17 mouse cellular contexts compared by ENCODE assay signal in genomic region chr8:111353497-111353896, GRCm38 (mm10). TPM values are rescaled to one million over a fixed set of nuclear protein-coding genes. Genes with fewer than 3 reads are reported as not detected.
DNase-seq lines count a peak whose midpoint lies in the region; ATAC-seq and TF ChIP-seq lines count a peak whose summit lies in the region.
"Had no signal": no experiment of that assay in that cellular context is flagged by ENCODE, and none has a peak within 500 bp of the region (broad histone marks: within the 10 kb centered on the region; RNA-seq: fewer than 3 reads in every experiment).

No protein-coding gene starts in this region.

- WGBS in hindbrain, postnatal 0 days, result 70% methylated on average over 9 of the region's 9 CpGs
- 83% methylated on average over 9 of the region's 9 CpGs for WGBS in hindbrain, embryonic 11.5 days

- peak; percentile 85; the same call in 1 of the 2 replicates for ATAC-seq in hindbrain, postnatal 0 days
- ATAC-seq in hindbrain, embryonic 11.5 days (ENCODE audit: low FRiP score), result no peak
- ATAC-seq: midbrain, embryonic 15.5 days had no signal

- 0 out of 2 replicates have a peak, but pooled peaks cover 3% of the 10 kb centered on the region for H3K4me1 ChIP-seq in hindbrain, postnatal 0 days (ENCODE audit: insufficient read depth, low read length)
- H3K4me1 ChIP-seq in hindbrain, embryonic 11.5 days (replicated peaks; ENCODE audit: control insufficient read depth, insufficient read depth, low read length), result no peaks in the 10 kb centered on the region
- H3K4me1 ChIP-seq: heart, embryonic 12.5 days; hindbrain, embryonic 13.5 days; liver, embryonic 13.5 days; midbrain, embryonic 15.5 days had no signal

- H3K27me3 ChIP-seq in hindbrain, postnatal 0 days (ENCODE audit: insufficient read depth, low read length), result no peaks in the 10 kb centered on the region
- H3K27me3 ChIP-seq in hindbrain, embryonic 11.5 days (ENCODE audit: control insufficient read depth, insufficient read depth, low read length), result no peaks in the 10 kb centered on the region
- H3K27me3 ChIP-seq: hindbrain, embryonic 13.5 days; liver, embryonic 13.5 days; midbrain, embryonic 15.5 days had no signal

- no peak overlapping the region for H3K4me2 ChIP-seq in hindbrain, postnatal 0 days (ENCODE audit: low read depth, low read length)
- no peak overlapping the region for H3K4me2 ChIP-seq in hindbrain, embryonic 11.5 days (replicated peaks; ENCODE audit: low read depth, low read length)
- H3K4me2 ChIP-seq: heart, embryonic 12.5 days; hindbrain, embryonic 13.5 days; liver, embryonic 13.5 days; midbrain, embryonic 15.5 days had no signal

- no peaks in the 10 kb centered on the region for H3K9me3 ChIP-seq in hindbrain, postnatal 0 days (ENCODE audit: low read length)
- no peaks in the 10 kb centered on the region for H3K9me3 ChIP-seq in hindbrain, embryonic 11.5 days (ENCODE audit: control insufficient read depth, low read length)
- H3K9me3 ChIP-seq: heart, embryonic 12.5 days; hindbrain, embryonic 13.5 days; liver, embryonic 13.5 days; midbrain, embryonic 15.5 days had no signal

- peak; percentile 30; the same call in 1 of the 2 replicates for TF ChIP-seq CTCF in hindbrain, postnatal 0 days (IDR thresholded peaks at IDR 0.05; ENCODE audit: low read depth)

- no peak overlapping the region for H3K27ac ChIP-seq in hindbrain, postnatal 0 days
- H3K27ac ChIP-seq in hindbrain, embryonic 11.5 days (ENCODE audit: low read depth, low read length), result no peak overlapping the region
- H3K27ac ChIP-seq: gastrocnemius, adult 2 months; hindbrain, embryonic 13.5 days; liver, embryonic 13.5 days; macrophage; midbrain, embryonic 15.5 days had no signal

- intact Hi-C loops in left cerebral cortex, postnatal 25 days (cut with DNase I), result no loop called here
- intact Hi-C loops in gastrocnemius, postnatal 36 days (cut with DNase I), result no loop called here

- no peak overlapping the region for H3K4me3 ChIP-seq in hindbrain, postnatal 0 days (ENCODE audit: low read length)
- no peak overlapping the region for H3K4me3 ChIP-seq in hindbrain, embryonic 11.5 days (ENCODE audit: low read depth, low read length)
- H3K4me3 ChIP-seq: gastrocnemius, adult 2 months; heart, embryonic 12.5 days; hindbrain, embryonic 13.5 days; liver, embryonic 13.5 days; midbrain, embryonic 15.5 days had no signal

- no peaks in the 10 kb centered on the region for H3K36me3 ChIP-seq in hindbrain, postnatal 0 days (ENCODE audit: insufficient read depth, low read length)
- H3K36me3 ChIP-seq in hindbrain, embryonic 11.5 days (ENCODE audit: control insufficient read depth, insufficient read depth, low read length), result no peaks in the 10 kb centered on the region
- H3K36me3 ChIP-seq: heart, embryonic 12.5 days; hindbrain, embryonic 13.5 days; liver, embryonic 13.5 days; midbrain, embryonic 15.5 days had no signal

- H3K9ac ChIP-seq in hindbrain, postnatal 0 days (replicated peaks; ENCODE audit: low read length), result no peak overlapping the region
- H3K9ac ChIP-seq in hindbrain, embryonic 11.5 days (ENCODE audit: low read depth, low read length), result no peak overlapping the region
- H3K9ac ChIP-seq: heart, embryonic 12.5 days; hindbrain, embryonic 13.5 days; liver, embryonic 13.5 days; midbrain, embryonic 15.5 days had no signal

- peak; percentile 62 for DNase-seq in hindbrain, postnatal 0 days (ENCODE audit: low spot score)
- no peak for DNase-seq in hindbrain, embryonic 11.5 days (ENCODE audit: low spot score)
- DNase-seq in cerebellum, postnatal 10 days, result peak; percentile 85 to 88
- peak; percentile 65 to 79 for DNase-seq in layer of hippocampus, adult 8-10 months (ENCODE audit: low spot score in 2 of 2)
- DNase-seq in left cerebral cortex, postnatal 25 days (ENCODE audit: low spot score in 2 of 2), result peak; percentile 16 to 60
- no peak for DNase-seq in urinary bladder, postnatal 36 days (ENCODE audit: low spot score in 2 of 2)
- DNase-seq in gastrocnemius, postnatal 4 days (ENCODE audit: low spot score in 2 of 2), result no peak
- DNase-seq in gastrocnemius, postnatal 36 days, result no peak
- DNase-seq: gastrocnemius, adult 2 months; kidney, adult 2 months; liver, embryonic 13.5 days; thymus, postnatal 25 days had no signal

RNA-seq across cellular contexts. Expression of gene Mlkl, which starts 15.5 kb away (rescaled TPM):
- total RNA-seq in hindbrain, postnatal 0 days (2014; rRNA removed), result 0.63 TPM in 1 of 2 replicates, not detected in the other
- polyA plus RNA-seq in hindbrain, postnatal 0 days (2015; fragmentation: Nextera tagmentation; extraction: Ambion mirVana), result 0.60 and 0.63 TPM in 2 replicates
- 0.14 and 1.3 TPM in 2 replicates for polyA plus RNA-seq in hindbrain, embryonic 11.5 days (2014; fragmentation: Nextera tagmentation; extraction: Ambion mirVana)
- total RNA-seq in layer of hippocampus, adult 8-10 months (2022), result 1 to 10 TPM in 1 of 4 experiments, under 1 TPM in 2, not detected in 1; 0.54 to 1.2 (median 0.85) TPM
- total RNA-seq in left cerebral cortex, postnatal 25 days (2021), result under 1 TPM; 0.30 to 0.41 TPM
- 1 to 10 TPM; 2.9 to 3.1 TPM for total RNA-seq in gastrocnemius, postnatal 4 days (2021)
- total RNA-seq in gastrocnemius, postnatal 36 days (2021), result under 1 TPM; 0.44 to 0.92 TPM
- polyA plus RNA-seq: neural tube, embryonic 14.5 days had no signal

RNA-seq across cellular contexts. Expression of gene Fa2h, which starts 40.1 kb away (rescaled TPM):
- 2.8 and 5.1 TPM in 2 replicates for total RNA-seq in hindbrain, postnatal 0 days (2014; rRNA removed)
- polyA plus RNA-seq in hindbrain, postnatal 0 days (2015; fragmentation: Nextera tagmentation; extraction: Ambion mirVana), result 3.1 and 3.4 TPM in 2 replicates
- polyA plus RNA-seq in hindbrain, embryonic 11.5 days (2014; fragmentation: Nextera tagmentation; extraction: Ambion mirVana), result 0.15 TPM in 1 of 2 replicates, not detected in the other
- 10 to 100 TPM; 22.2 to 31.0 (median 25.0) TPM for total RNA-seq in layer of hippocampus, adult 8-10 months (2022)
- 10 to 100 TPM; 22.3 to 28.8 TPM for total RNA-seq in left cerebral cortex, postnatal 25 days (2021)
- total RNA-seq in gastrocnemius, postnatal 4 days (2021), result 1 to 10 TPM; 3.9 to 4.2 TPM
- total RNA-seq in gastrocnemius, postnatal 36 days (2021), result 1 to 10 TPM in 1 of 2 experiments, under 1 TPM in 1; 0.71 to 1.5 TPM
- polyA plus RNA-seq: heart, embryonic 12.5 days; liver, embryonic 13.5 days; macrophage had no signal

RNA-seq across cellular contexts. Expression of gene Rfwd3, which starts 53.5 kb away (rescaled TPM):
- 21.6 and 26.6 TPM in 2 replicates for total RNA-seq in hindbrain, postnatal 0 days (2014; rRNA removed)
- polyA plus RNA-seq in hindbrain, postnatal 0 days (2015; fragmentation: Nextera tagmentation; extraction: Ambion mirVana), result 14.8 and 15.4 TPM in 2 replicates
- polyA plus RNA-seq in hindbrain, embryonic 11.5 days (2014; fragmentation: Nextera tagmentation; extraction: Ambion mirVana), result 64.5 and 84.4 TPM in 2 replicates
- 10 to 100 TPM; 21.7 to 24.5 (median 22.6) TPM for total RNA-seq in layer of hippocampus, adult 8-10 months (2022)
- 10 to 100 TPM; 19.8 to 21.4 TPM for total RNA-seq in left cerebral cortex, postnatal 25 days (2021)
- 10 to 100 TPM; 18.6 to 18.7 TPM for total RNA-seq in gastrocnemius, postnatal 4 days (2021)
- total RNA-seq in gastrocnemius, postnatal 36 days (2021), result 1 to 10 TPM; 3.4 to 4.9 TPM

Comparison
In these comparisons a context has a peak if more than half of its experiments do, and no peak if none do; other contexts are left out.
1. DNase-seq: peak in hindbrain, postnatal 0 days (single experiment), cerebellum, postnatal 10 days (2 of 2), layer of hippocampus, adult 8-10 months (2 of 2) and left cerebral cortex, postnatal 25 days (2 of 2); none in hindbrain, embryonic 11.5 days (single experiment), urinary bladder, postnatal 36 days (0 of 2), gastrocnemius, postnatal 4 days (0 of 2) and gastrocnemius, postnatal 36 days (0 of 2).